Mouse (Mus musculus): ENCODE data around the gene Xndc1.

Gene Xndc1

GRCm38 (mm10) chr7:102082816-102083215, 17.5 kb downstream of the Xndc1 start, which contains the start of gene Trpc2:
TSS of gene Trpc2 (plus strand) at chr7:102083116.
- no peak for DNase-seq (ENCODE audit: low read depth)

DNA sequence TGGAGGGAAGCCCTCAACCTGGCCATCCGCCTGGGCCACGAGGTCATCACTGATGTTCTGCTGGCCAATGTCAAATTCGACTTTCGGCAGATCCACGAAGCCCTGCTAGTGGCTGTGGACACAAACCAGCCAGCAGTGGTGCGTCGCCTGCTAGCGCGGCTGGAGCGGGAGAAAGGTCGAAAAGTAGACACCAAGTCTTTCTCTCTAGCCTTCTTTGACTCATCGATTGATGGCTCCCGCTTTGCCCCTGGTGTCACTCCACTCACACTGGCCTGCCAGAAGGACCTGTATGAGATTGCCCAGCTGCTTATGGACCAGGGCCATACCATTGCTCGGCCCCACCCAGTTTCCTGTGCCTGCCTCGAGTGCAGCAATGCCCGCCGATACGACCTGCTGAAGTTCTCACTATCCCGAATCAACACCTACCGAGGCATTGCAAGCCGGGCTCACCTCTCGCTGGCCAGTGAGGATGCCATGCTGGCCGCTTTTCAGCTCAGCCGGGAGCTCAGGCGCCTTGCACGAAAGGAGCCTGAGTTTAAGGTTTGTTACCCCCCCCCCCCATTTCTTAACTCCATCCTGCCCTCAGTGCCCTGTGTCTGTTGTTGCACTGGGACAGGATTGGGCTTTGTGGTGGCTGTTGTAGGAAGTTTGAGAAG, 18.9 kb downstream of the Xndc1 start:
- no peak for DNase-seq (ENCODE audit: low read depth)

DNA sequence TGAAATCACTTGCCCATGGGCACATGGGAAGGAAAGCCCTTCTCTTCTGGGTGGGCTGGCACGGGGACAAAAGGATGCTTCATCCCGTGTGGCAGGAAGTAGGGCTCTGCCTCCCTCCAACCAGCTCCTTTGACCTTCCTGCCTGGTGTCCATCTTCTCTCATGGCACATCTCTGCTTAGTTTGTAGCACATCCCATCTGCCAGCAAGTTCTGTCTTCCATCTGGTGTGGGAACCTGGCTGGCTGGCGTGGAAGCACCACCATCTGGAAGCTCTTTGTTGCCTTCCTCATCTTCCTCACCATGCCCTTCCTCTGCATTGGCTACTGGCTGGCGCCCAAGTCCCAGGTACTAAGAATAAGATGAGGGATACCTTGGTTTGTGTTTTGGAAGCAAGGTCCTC, 22.0 kb downstream of the Xndc1 start:
- no peak for DNase-seq (ENCODE audit: low read depth)

GRCm38 (mm10) chr7:102099760-102100661, 34.7 kb downstream of the Xndc1 start:
- DNase-seq (ENCODE audit: low read depth), result peak; percentile 82

DNA sequence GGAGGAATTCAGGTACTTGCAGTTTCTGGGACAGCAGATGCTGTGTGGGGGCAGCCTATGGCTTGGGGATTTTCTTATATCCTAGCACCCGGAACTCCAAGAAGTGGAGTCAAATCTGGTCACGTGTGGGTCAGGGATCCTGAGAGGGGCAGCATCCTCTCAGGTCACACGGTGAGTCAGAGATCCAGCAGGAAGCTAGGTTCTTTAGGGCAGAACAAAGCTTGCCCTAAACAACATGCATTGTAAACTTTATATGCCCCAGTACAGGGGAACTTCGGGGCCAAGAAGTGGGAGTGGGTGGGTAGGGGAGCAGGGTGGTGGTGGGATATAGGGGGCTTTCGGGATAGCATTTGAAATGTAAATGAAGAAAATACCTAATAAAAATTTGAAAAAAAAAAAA, 35.6 kb downstream of the Xndc1 start:
- no peak for DNase-seq (ENCODE audit: low read depth)

- no peak for DNase-seq (ENCODE audit: low read depth)
Observed at GRCm38 (mm10) chr7:102101487-102101886, 36.2 kb downstream of the Xndc1 start, which contains the start of gene Art1. TSS of gene Art1 (plus strand) at chr7:102101743.

DNA sequence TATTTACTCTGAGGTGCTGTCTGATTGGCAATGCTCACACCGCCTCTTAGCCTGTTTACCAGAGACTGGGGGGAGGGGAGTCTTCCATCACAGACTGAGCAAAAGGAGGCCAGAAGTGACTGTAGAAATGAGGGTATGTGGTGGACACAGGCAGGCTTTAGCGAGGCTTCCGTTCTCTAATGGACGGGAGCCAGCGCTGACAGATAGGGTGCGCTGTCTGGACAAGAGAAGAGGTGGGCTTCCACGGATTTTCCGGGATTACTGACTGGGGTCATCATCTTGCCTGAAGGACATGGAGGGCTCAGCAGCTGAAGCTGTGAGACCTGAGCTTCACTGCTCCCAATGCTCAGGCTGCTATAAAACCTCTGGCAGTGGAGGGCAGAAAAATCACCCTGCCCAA, 36.9 kb downstream of the Xndc1 start:
- no peak for DNase-seq (ENCODE audit: low read depth)

DNA sequence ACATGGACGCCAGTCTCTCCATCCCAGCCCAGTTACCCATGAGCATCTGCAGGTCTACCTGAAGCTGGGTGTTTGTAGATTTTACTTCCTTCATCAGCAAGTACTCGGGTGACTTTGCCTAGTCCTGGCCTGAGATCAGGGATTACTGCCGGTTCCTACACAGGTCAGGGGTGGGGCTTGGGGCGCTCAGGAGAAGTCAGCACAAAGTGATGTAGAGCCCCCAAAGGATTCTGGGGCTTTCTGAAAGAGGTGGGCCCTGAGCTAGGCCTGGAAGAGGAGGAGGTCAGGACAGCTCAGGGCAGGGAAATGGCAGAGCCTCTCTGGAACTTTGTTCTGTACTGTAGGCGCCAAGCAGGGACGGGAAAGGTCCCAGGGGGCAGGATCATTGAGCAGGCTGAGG, 37.4 kb downstream of the Xndc1 start:
- no peak for DNase-seq (ENCODE audit: low read depth)

GRCm38 (mm10) chr7:102103555-102103954, 38.2 kb downstream of the Xndc1 start:
- no peak for DNase-seq (ENCODE audit: low read depth)

DNA sequence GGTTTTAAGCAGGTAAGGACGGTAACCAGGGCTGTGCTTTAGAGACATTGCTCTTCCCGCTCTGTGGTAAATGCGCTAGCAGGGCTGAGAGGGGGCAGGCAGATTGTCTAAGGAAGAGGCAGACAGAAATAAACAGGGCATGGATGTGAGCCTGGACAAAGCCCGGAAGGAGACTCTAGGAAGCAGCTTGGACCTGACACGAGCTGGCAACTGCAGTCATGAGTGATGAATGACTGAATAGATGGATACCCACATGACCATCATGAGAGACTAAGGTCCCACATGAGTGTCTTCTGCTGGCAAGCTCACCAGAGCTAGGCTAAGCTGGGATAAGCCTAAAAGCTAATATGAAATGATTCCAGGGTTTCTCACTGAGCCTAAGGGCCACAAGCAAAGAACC, 38.8 kb downstream of the Xndc1 start:
- no peak for DNase-seq (ENCODE audit: low read depth)

GRCm38 (mm10) chr7:102106700-102107141, 41.4 kb downstream of the Xndc1 start:
- DNase-seq (ENCODE audit: low read depth), result no peak

GRCm38 (mm10) chr7:102108206-102108605, 42.9 kb downstream of the Xndc1 start:
- DNase-seq (ENCODE audit: low read depth), result no peak

- DNase-seq (ENCODE audit: low read depth), result no peak
Observed at GRCm38 (mm10) chr7:102109171-102109570, 43.9 kb downstream of the Xndc1 start, which contains the start of gene Art5. TSS of gene Art5 (minus strand) at chr7:102109489.

DNA sequence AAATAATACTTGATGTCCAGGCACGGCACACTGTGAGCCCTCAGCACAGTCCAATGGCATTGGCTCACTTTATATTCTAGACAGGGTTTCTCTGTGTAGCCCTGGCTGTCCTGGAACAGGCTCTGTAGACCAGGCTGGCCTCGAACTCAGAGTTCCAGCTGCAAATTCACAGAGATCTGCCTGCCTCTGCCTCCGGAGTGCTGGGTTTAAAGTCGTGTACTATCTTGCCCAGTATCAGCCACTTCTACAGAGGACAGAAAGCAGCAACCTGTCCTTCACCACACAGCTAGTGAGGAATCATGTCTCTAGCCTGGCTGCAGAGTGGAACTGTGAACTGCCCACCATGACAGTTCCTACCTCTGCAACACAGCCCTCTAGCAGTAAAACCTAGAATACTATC, 44.4 kb downstream of the Xndc1 start:
- DNase-seq (ENCODE audit: low read depth), result no peak

DNA sequence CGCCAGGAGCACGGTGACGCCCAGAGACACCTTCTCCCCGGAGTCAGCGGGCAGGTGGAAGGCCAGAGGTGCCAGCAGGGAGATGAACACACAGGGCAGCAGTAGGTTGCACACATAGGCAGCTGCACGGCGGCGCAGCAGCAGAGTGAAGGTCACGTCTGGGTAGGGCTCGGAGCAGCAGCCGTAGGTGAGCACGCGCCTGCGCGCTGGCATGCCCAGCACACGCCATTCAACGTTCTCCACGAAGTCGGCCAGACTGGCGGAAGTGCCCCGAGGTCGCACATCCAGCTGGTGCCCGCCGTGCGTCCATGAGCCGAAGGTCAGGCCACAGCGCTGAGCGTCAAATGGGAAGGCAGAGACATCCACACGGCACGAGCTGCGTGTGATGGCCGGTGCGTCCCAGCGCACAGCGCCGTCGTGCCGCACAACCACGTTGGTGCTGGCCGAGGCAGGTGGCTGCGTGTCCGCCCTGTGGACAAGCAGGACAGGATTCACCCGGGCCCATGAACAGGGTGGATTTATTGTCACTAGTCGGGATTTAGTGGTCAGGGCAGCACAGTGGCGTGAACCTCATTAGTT, 47.9 kb downstream of the Xndc1 start:
- no peak for DNase-seq (ENCODE audit: low read depth)

- DNase-seq (ENCODE audit: low read depth), result no peak
Observed at GRCm38 (mm10) chr7:102116579-102117331, 51.4 kb downstream of the Xndc1 start, which contains the start of gene Chrna10. TSS of gene Chrna10 (minus strand) at chr7:102116828.

GRCm38 (mm10) chr7:102117382-102117781, 52.1 kb downstream of the Xndc1 start:
- DNase-seq (ENCODE audit: low read depth), result no peak

- no peak for DNase-seq (ENCODE audit: low read depth)
Observed at GRCm38 (mm10) chr7:102120326-102120725, 55.0 kb downstream of the Xndc1 start.

DNA sequence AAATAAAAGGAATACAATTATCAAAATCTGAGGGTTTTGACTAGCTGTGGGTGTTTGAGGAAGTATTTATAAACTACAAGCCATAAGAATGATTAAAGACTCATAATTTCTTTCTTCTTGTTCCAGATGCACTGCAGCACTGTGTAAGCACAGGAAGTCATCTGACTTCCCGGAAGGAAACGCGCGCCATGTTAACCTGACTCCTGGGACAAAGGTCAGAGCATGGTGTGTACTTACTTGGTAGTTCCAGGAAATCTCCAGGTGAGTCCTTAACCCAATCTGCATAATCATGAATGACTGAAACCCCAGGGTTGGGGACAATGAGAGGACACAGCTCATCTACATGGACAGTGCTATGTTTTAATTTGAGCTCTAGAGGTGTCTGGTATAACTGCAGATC, 67.1 kb downstream of the Xndc1 start:
- no peak for DNase-seq (ENCODE audit: low read depth)
